Mouse (Mus musculus) cerebellum, adult 2 months (tissue): ENCODE results near the gene Gm10065.
"Not testable (repeated sequence)": the region's sequence is repeated elsewhere in the genome, so short reads cannot be mapped to it uniquely, and the experiment has no call there.

Experiments used
- CTCF ChIP-seq: fragments of 200-500 bp; IDR thresholded peaks from 2 replicates; pipeline ENCODE4 v1.5.1; 2011; ENCODE audit warnings: low read depth, mild to moderate bottlenecking, control low read depth, low read length, moderate library complexity, borderline replicate concordance; ENCODE audit not compliant: insufficient read depth
- POLR2A ChIP-seq: fragments of 200-500 bp; IDR thresholded peaks from 2 replicates; pipeline ENCODE4 v1.6.1; 2011; ENCODE audit warnings: low read length, control low read depth, borderline replicate concordance; ENCODE audit not compliant: insufficient read depth

DNA sequence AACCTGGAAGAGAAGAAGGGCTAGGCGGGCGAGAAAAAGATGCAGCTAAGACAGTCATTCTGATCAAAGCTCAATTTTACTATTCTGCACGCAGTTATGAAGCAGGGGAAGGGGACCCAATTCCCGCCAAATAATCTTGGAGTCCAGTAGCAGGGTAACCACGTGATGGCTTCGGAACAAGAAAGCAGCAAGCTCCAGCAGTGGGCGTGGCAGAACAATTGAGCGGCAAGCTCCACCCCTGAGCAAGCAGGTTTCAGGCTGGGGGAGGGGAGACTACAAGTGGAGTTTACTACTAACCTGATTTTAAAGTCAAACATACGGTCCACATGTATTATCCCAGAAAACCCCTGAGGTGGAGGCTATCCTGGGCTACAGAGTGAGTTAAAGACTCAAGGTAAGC, 16.7 kb downstream of the Gm10065 start:
- TF ChIP-seq CTCF, POLR2A: not testable (repeated sequence)
